Mouse (Mus musculus): ENCODE data around the gene Acta1. TPM values are rescaled to one million over a fixed set of nuclear protein-coding genes. Genes with fewer than 3 reads are reported as not detected.

Gene Acta1
- 8.0 and 10.5 TPM in 2 replicates for polyA plus RNA-seq (2015; fragmentation: Nextera tagmentation; extraction: Ambion mirVana)

DNA sequence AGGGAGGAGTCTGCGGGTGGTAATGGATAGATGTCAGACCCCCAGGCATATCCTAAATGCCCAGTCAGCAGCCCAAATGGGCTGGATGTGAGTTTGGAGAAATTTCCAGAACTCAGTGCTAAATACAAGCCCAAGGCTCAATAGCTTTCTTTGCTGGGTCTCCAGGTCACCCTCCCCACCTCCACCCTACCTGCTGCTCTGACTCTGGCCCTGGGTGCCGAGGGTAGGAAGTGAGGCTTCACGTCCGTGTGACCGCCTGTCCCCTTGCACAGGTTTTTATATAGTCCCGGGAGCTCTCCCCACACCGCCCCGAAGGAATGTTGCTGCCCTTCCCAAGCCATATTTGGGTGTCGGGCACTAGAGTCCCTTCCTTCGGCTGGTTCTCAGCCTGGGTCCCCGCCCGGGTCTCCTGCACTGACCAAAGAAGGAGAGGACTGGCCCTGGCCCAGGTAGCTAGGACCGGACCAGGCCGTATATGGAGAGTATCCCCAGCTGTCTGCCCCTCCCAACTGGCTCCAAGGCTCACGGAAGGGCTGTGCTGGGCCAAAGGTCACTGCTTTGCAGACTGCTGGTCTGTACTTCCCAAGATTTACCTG lies at the start of gene Acta1:
Acta1 (minus strand) TSS at position 250 of the 596 bp plus-strand sequence.
- WGBS = 25% methylated on average over 15 of the region's 15 CpGs
- Histone ChIP-seq H3K36me3 (no peaks in the 10 kb centered on the region), H3K4me2 (no peak within 1 kb of the TSS), H3K27me3 (peaks cover 44% of the 10 kb centered on the region), H3K4me1 (replicated peaks) (peaks cover 21% of the 10 kb centered on the region), H3K27ac (replicated peaks) (no peak within 1 kb of the TSS), H3K4me3 (no peak within 1 kb of the TSS), H3K9me3 (no peaks in the 10 kb centered on the region), H3K9ac (no peak within 1 kb of the TSS)
- no peak for ATAC-seq (ENCODE audit: low FRiP score, low read depth)

DNA sequence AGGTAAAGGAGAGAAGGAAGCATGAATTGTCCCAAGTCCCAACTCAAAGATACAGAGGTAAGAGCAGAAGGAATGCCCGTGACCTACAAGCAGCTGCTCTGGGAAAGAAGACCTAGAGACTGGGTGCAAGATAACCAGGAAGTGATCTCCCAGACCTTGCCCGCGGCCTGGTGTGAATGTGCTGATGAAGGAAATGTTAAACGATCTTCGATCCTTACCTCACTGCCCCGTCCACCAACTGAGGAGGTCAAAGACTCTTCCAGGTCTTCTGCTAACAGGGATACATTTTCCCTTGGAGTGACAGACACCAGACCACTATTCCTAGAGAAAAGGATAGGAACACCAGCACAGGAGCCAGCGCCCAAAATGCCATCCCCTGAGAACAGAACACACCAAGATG lies 34.5 kb upstream of the Acta1 start:
- Histone ChIP-seq H3K4me3 (no peak overlapping the region), H3K27me3 (no peaks in the 10 kb centered on the region), H3K4me1 (replicated peaks) (no peaks in the 10 kb centered on the region), H3K9me3 (no peaks in the 10 kb centered on the region), H3K4me2 (no peak overlapping the region), H3K27ac (replicated peaks) (no peak overlapping the region), H3K36me3 (peaks cover 51% of the 10 kb centered on the region), H3K9ac (no peak overlapping the region)
- 97% methylated on average over 7 of the region's 7 CpGs for WGBS
- no peak for ATAC-seq (ENCODE audit: low FRiP score, low read depth)

DNA sequence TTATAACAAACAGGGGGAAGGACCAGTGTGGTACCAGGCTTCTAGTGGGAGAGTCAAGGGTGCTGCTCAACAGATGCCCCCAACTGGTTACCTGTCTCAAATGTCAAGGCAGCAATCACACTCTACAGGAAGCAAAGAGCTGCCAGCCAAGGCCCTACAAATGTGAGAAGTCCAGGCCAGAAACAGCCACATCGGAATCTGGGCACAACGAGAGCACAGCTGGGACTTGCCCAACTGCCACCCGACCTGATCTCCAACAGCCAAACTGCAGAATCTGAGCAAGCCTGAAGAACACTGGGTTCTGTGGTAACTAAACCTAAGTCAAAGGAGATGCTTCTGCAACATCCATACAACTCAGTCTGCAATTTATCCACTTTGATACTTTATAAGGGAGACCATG lies 31.1 kb upstream of the Acta1 start:
- H3K36me3 ChIP-seq = peaks cover 49% of the 10 kb centered on the region
- WGBS = 92% methylated on average over 3 of the region's 3 CpGs
- H3K9ac ChIP-seq = no peak overlapping the region
- H3K27ac ChIP-seq (replicated peaks) = no peak overlapping the region
- no peak overlapping the region for H3K4me3 ChIP-seq
- no peaks in the 10 kb centered on the region for H3K4me1 ChIP-seq (replicated peaks)
- ATAC-seq (ENCODE audit: low FRiP score, low read depth) = no peak
- no peaks in the 10 kb centered on the region for H3K9me3 ChIP-seq
- H3K4me2 ChIP-seq = no peak overlapping the region
- no peaks in the 10 kb centered on the region for H3K27me3 ChIP-seq

DNA sequence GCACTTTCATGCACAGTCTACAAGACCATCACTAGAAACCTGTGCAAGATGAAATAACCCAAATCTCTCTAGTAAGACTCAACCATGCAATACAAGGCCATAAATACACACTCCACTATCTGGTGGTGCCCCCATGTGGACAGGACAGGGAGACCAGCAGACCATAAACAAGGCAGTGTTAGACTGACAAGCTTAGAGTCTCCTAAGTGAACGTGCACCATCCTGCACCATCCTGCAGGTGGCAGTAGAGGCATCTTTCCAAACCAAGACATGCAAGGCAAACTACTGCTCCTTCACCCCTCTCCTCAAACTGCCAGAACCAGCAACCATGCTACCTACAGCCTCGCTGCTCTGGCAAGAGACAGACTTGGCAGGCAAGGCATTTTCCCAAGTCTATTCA lies 30.2 kb upstream of the Acta1 start:
- Histone ChIP-seq H3K27ac (replicated peaks) (no peak overlapping the region), H3K27me3 (no peaks in the 10 kb centered on the region), H3K4me1 (replicated peaks) (no peaks in the 10 kb centered on the region), H3K9me3 (no peaks in the 10 kb centered on the region), H3K9ac (no peak overlapping the region), H3K36me3 (peaks cover 47% of the 10 kb centered on the region), H3K4me2 (no peak overlapping the region), H3K4me3 (no peak overlapping the region)
- WGBS = 16% methylated on average over 2 of the region's 2 CpGs
- ATAC-seq (ENCODE audit: low FRiP score, low read depth) = peak; percentile 79

DNA sequence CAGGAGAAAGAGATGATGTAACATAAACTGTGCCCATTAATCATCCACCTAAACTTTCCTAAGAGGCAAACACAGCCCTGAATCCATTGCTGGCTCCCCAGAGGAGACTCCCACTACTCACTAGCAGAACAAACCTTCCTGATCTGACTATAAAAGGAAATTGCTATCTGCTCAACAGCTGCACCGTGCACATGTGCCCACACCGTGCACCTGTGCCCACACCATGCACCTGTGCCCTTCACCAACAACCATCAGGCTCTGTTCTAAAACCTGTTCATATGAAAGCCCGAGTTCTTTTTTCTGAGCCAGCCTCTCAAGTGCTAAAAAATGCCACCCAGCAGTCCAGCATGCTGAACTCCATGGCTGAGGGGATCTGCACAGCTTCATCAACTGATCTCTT lies 20.1 kb upstream of the Acta1 start:
- H3K27ac ChIP-seq (replicated peaks) = no peak overlapping the region
- no peak for ATAC-seq (ENCODE audit: low FRiP score, low read depth)
- no peak overlapping the region for H3K4me2 ChIP-seq
- 94% methylated on average over 3 of the region's 3 CpGs for WGBS
- H3K4me1 ChIP-seq (replicated peaks) = no peaks in the 10 kb centered on the region
- peaks cover 71% of the 10 kb centered on the region for H3K36me3 ChIP-seq
- no peak overlapping the region for H3K4me3 ChIP-seq
- no peaks in the 10 kb centered on the region for H3K27me3 ChIP-seq
- no peaks in the 10 kb centered on the region for H3K9me3 ChIP-seq
- H3K9ac ChIP-seq = no peak overlapping the region

DNA sequence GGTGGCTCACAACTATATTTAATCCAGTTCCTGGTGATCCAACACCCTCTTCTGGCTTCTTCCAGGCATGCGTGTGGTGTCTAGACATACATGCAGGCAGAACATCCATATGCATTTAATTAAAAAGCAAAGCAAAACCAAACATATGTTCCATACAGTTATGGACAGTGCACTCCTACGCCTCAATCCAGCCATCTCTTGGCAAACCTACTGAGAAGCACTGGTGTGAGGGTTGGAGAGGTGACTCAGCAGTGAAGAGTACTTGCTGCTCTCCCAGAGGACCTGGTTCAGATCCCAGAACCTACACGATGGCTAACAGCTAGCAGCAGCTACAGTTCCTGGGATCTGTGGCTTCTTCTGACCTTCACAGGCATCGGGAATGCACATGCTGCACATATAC lies 17.7 kb upstream of the Acta1 start:
- WGBS = 92% methylated on average over 4 of the region's 4 CpGs
- peaks cover 75% of the 10 kb centered on the region for H3K36me3 ChIP-seq
- no peak for ATAC-seq (ENCODE audit: low FRiP score, low read depth)

DNA sequence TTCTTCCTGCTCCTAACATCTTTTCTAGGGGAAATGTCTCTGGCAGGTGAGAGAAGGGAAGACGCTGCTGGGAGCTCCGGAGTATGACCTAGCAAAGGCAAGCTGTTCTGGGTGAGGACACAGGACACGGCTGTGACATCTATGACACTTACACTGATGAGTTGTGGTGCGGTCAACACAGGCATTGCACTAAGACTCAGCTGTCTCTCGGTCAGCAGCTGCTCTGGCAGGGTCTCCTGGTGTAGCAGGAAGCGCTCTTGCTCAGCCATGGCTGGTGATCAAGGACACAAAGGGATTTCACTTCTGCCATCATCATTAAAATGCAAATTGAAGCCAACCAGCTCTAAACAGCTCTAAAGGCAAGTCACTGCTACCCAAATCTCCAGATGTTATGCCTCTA lies 13.1 kb upstream of the Acta1 start:
- Histone ChIP-seq H3K4me2 (no peak overlapping the region), H3K4me1 (replicated peaks) (no peaks in the 10 kb centered on the region), H3K27ac (replicated peaks) (no peak overlapping the region), H3K4me3 (no peak overlapping the region), H3K27me3 (no peaks in the 10 kb centered on the region), H3K36me3 (peaks cover 72% of the 10 kb centered on the region), H3K9ac (no peak overlapping the region), H3K9me3 (no peaks in the 10 kb centered on the region)
- 93% methylated on average over 6 of the region's 6 CpGs for WGBS
- no peak for ATAC-seq (ENCODE audit: low FRiP score, low read depth)

More for the DNA sequence above, 17.7 kb upstream of the Acta1 start:
- Histone ChIP-seq H3K9ac (no peak overlapping the region), H3K4me3 (no peak overlapping the region), H3K27ac (replicated peaks) (no peak overlapping the region), H3K27me3 (no peaks in the 10 kb centered on the region), H3K9me3 (no peaks in the 10 kb centered on the region), H3K4me1 (replicated peaks) (no peaks in the 10 kb centered on the region), H3K4me2 (no peak overlapping the region)

DNA sequence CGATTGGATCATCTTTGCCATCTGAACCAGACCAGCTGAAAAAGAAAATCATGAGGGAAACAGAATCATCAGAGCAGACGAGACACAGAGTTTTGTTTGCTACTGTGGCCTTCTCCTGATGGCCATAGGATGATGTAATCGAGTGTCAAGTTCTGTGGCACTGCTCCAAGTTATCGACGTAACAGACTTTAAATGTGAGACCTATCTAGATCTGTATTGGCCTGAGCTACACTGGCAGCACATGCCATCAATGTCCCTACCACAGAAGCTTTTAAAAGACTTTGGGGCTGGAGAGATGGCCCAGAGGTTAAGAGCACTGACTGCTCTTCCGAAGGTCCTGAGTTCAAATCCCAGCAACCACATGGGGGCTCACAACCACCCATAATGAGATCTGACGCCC lies 8.1 kb upstream of the Acta1 start:
- H3K36me3 ChIP-seq = peaks cover 57% of the 10 kb centered on the region
- H3K9ac ChIP-seq = no peak overlapping the region
- no peak overlapping the region for H3K4me3 ChIP-seq
- no peak for ATAC-seq (ENCODE audit: low FRiP score, low read depth)
- no peak overlapping the region for H3K4me2 ChIP-seq
- no peaks in the 10 kb centered on the region for H3K4me1 ChIP-seq (replicated peaks)
- H3K27me3 ChIP-seq = no peaks in the 10 kb centered on the region
- no peak overlapping the region for H3K27ac ChIP-seq (replicated peaks)
- WGBS = 92% methylated on average over 7 of the region's 7 CpGs
- H3K9me3 ChIP-seq = no peaks in the 10 kb centered on the region

DNA sequence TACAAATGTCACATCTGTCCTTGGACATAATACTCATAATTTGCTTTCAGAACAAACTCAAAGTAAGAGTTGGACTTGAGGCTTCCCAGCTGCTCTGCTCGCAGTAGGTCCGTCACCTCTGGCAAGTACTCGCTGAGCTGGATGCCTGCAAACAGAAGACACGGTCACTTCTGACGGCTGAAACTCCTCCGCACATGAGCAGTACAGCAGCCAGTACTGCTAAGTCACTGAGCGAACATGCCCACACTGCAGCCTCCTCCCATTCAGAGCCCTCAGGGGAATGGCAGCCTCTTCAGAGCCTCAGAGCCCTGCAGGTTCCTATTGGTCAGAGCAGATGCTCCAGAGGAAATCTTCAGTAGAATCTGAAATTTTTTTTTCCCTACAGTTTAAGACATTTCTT lies 4.8 kb upstream of the Acta1 start:
- Histone ChIP-seq H3K27me3 (peaks cover 15% of the 10 kb centered on the region), H3K9ac (no peak overlapping the region), H3K4me1 (replicated peaks) (no peaks in the 10 kb centered on the region), H3K4me2 (no peak overlapping the region), H3K36me3 (peaks cover 38% of the 10 kb centered on the region), H3K4me3 (no peak overlapping the region), H3K9me3 (no peaks in the 10 kb centered on the region), H3K27ac (replicated peaks) (no peak overlapping the region)
- no peak for ATAC-seq (ENCODE audit: low FRiP score, low read depth)
- 88% methylated on average over 7 of the region's 7 CpGs for WGBS

DNA sequence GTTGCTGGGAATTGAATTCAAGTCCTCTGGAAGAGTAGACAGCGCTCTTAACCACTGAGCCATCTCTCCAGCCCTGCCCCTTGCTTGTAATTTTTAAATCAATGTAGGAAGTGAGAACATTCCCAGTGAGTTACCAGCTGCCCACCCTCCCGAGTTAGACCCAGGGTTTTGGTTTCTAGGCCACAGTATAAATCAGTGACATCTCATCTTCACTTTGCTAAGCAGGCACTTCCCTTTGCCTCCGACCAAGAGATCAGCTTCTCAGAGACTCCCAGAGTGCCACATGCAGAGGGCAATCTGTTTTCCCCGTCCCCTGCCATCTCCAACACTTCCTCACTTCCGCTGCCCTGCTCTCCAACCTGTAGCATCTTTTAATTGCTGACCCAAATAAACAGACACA lies 4.0 kb upstream of the Acta1 start:
- no peak overlapping the region for H3K9ac ChIP-seq
- H3K4me2 ChIP-seq = no peak overlapping the region
- 91% methylated on average over 5 of the region's 5 CpGs for whole genome bisulfite sequencing
- H3K9me3 ChIP-seq = no peaks in the 10 kb centered on the region
- ATAC-seq (ENCODE audit: low FRiP score, low read depth) = no peak
- H3K36me3 ChIP-seq = peaks cover 32% of the 10 kb centered on the region
- H3K27me3 ChIP-seq = peaks cover 23% of the 10 kb centered on the region
- H3K4me1 ChIP-seq (replicated peaks) = no peaks in the 10 kb centered on the region
- H3K4me3 ChIP-seq = no peak overlapping the region
- no peak overlapping the region for H3K27ac ChIP-seq (replicated peaks)

DNA sequence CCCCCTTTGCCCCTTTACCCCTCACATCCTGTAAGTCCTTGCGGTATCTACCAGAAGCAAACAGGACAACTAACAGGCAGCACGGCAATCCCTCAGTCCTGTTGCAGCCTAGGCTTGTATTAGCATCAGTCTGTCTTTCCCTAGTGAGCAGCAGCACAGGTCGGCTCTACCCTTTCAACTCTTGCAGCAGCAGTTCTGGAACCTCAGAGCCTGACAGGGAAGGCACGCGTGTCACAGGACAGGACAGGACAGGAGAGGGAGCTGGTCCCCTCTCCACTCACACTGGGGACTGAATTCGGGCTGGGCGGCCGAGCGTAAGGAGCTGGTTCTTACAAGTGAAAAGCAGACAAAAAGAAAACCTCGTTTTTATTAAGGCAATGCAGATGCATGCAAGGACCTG lies 2.2 kb upstream of the Acta1 start:
- Histone ChIP-seq H3K4me3 (no peak overlapping the region), H3K4me2 (no peak overlapping the region), H3K27me3 (peaks cover 34% of the 10 kb centered on the region), H3K27ac (replicated peaks) (no peak overlapping the region), H3K9ac (no peak overlapping the region), H3K4me1 (replicated peaks) (peaks cover 11% of the 10 kb centered on the region; the same call in 1 of the 2 replicates), H3K36me3 (peaks cover 14% of the 10 kb centered on the region; the same call in 1 of the 2 replicates), H3K9me3 (no peaks in the 10 kb centered on the region)
- 59% methylated on average over 10 of the region's 10 CpGs for WGBS
- ATAC-seq (ENCODE audit: low FRiP score, low read depth) = no peak

DNA sequence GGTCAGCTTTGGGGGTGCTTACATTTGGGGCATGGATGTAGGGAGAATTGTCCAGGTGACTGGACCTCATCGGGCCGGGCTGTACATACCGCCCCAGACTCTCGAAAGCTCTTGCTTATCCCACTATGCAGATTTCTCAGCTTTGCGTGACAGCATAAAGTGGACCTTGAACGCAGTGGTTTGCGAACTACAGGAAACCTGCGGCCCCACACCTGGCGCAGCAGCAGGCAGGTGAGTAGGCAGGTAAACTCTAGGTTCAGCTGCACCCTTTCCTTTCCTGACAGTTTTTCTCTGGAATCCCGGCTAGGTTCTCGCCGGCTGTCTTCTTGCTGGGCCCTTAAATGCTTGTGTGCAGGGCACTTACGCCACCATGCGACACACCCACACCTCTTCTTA lies 1.8 kb upstream of the Acta1 start:
- no peak for ATAC-seq (ENCODE audit: low FRiP score, low read depth)
- Histone ChIP-seq H3K36me3 (peaks cover 10% of the 10 kb centered on the region; the same call in 1 of the 2 replicates), H3K9ac (no peak overlapping the region), H3K4me3 (no peak overlapping the region), H3K4me1 (replicated peaks) (peaks cover 16% of the 10 kb centered on the region), H3K9me3 (no peaks in the 10 kb centered on the region), H3K4me2 (no peak overlapping the region), H3K27me3 (peaks cover 34% of the 10 kb centered on the region), H3K27ac (replicated peaks) (no peak overlapping the region)
- 72% methylated on average over 14 of the region's 14 CpGs for WGBS

Measured in hindbrain, embryonic 15.5 days (tissue).